Mouse (Mus musculus) kidney, postnatal 4 days (tissue): ENCODE measurements at regions not wholly inside any gene's neighbourhood (a gene's known extent, or its start where the extent isn't known, plus 50 kb on each side); places are given as distances from the start of the nearest gene placed in this dataset.

ENCODE experiments used
- DNase-seq, 2 experiments: peaks; one replicate each; pipeline ENCODE4 v3.0.0; 2021; ENCODE audit warnings: mixed read lengths in 2 of 2

- DNase-seq, result no peak
Measured at GRCm38 (mm10) chr1:169439621-169440020, 91.6 kb downstream of the Nuf2 start.

DNA sequence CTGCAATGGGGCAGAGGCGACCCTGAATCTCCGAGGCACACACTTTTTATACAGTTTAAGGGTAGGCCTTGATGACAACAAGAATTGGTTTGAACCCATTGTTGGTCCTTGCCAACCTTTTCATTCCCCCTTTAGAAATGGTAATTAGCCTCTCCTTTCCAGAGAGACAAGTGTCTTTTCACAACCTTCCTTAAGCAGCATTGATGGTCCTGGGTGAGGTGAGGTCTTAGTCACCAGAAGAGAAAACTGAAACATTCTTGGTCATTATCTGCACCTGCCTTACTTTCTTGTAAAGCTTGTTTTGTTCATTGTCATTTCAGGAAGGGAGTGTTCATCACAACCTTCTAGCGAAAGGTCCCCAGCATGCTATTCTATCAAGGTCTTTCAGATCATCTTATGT is 93.3 kb downstream of the Nuf2 start:
- DNase-seq, result no peak

GRCm38 (mm10) chr1:169422408-169422807 is 108.9 kb downstream of the Nuf2 start:
- no peak for DNase-seq

DNA sequence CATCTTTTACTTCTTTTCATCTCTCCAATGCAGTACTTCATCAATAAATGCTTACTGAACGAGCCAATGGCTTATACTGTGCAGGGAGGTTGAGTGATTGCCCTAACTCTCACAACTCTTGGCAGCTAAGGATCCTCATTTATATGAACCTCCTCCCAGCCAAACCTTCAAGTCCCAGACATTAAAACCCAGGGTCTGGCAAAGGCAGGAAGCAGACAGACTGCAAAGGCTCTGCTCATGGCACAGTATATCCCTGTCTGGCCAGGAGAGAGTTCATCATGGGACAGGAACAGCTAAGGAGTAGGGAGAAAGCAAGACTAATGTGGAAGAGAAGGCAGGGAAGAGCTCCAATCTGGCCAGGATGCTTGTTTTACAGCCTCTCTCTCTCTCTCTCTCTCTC is 109.6 kb downstream of the Nuf2 start:
- DNase-seq, result no peak

DNA sequence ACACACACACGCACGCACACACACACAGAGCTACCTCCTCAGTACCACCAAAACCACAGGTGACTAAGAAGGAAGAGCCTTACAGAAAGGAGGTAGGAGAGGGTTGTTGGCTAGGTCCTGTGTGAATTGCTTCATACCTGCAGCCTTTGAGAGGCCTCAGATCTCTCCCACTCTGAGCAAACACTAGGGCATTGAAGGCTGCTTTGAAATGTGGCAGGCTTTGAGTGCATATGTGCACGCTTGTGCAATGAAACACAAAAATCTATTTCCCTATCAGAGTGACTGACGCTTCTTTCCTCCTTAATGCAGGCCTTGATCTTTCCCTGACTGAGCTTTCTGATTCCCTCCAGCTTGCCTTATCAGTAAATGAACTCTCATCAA is 112.6 kb downstream of the Nuf2 start:
- DNase-seq, result no peak

DNA sequence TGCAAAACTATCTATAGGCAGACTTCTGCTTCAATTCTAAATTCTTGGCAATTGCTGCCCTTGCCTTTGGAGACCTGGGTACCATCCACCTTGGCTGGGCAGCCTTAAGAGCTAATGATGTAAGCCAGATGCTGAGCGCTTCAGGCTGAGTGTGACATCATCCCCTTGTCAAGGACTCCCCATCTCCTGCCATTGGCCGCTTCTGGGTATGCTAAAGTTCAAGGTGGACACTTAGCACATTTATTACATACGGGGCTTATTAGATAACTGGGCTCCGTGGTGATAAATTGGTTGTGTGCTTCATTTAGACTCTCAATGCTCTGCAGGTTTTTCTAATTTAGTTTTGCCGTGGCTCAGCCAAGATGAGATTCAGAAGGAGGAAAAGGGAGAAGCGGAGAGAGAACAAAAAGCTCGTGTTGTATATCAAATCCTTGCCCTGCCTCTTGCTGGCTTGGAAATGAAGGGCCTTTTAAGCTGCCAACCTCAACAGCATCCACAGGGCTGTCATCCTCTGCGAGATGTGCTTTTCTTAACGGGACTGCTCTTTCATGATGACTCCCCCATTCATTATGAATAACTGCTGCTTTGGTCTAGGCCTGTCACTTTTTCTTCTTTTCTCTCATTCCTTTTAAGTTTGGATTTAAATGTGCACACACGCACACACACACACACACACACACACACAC is 113.1 kb downstream of the Nuf2 start:
- no peak for DNase-seq

DNA sequence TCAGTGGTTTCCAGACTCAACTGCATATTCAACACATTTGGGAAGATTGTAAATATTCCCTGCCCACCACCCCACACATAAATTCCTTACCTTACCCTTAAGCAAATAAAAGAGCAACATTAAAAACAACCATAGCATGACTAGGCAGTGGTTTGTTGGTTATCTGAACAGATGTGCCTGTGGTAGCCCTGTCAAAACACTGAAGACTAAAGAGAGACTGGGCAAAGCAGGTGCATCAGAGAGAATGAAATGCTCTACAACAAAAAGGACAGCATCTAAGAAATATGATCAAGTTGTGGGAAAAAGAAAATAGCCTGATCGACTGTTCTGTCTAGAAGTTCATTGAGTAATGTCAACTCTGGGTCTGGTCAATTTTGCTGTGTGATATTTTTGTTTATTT is 114.6 kb downstream of the Nuf2 start:
- no peak for DNase-seq

GRCm38 (mm10) chr1:169408120-169408519 is 123.1 kb downstream of the Nuf2 start:
- DNase-seq, result no peak

GRCm38 (mm10) chr1:169400841-169401240 is 130.4 kb downstream of the Nuf2 start:
- no peak for DNase-seq

DNA sequence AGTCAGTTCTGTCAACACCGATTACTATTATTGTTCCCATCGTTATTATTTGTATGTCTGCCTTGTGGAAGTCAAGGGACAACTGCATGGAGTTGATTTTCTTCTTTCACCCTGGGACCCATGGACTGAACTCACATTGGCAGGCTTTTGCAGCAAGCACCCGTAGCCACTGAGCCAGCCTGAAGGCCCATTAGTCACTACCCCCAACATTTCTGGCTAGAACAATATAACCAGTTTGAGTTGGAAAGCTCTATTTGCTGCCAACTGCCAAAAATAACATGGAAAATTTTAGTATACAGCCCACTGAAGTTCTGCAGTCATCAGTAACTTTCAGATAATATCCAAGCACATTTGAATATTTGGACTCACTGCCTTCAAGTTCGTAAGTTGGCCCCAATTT is 133.9 kb downstream of the Nuf2 start:
- no peak for DNase-seq

GRCm38 (mm10) chr1:169387056-169387455 is 144.2 kb downstream of the Nuf2 start:
- no peak for DNase-seq

DNA sequence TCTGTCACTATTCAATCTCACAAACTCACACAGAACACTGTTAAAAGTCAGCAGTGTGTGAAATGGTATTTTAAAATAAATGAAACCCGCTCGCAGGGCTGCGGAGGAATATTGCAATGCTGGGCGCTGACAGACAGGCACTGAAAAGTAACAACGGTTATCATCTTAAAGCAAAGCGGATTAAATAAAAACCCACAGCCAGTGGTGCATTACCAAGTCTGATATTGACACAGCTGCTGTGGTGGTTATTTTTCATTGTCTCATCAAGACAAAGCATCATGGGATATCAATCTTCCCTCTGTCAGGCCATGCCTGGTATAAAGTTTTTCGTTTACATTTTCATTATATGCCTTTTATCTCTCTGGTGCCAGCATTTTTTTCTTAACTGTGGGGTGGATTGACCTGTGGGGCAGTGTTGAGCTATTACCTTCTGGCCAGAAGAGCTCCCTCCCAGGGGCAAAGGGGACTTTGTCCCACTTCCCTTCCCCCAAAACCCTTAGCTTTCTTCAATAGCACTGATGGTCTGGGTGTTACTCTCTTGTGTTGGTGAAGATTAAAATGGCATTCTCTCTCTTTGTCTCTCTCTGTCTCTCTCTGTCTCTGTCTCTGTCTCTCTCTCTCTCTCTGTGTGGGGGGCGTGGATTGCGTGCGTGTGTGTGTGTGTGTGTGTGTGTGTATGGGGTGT is 145.4 kb downstream of the Nuf2 start:
- DNase-seq, result no peak

- no peak for DNase-seq
Measured at GRCm38 (mm10) chr1:169374686-169375085, 156.6 kb downstream of the Nuf2 start.

DNA sequence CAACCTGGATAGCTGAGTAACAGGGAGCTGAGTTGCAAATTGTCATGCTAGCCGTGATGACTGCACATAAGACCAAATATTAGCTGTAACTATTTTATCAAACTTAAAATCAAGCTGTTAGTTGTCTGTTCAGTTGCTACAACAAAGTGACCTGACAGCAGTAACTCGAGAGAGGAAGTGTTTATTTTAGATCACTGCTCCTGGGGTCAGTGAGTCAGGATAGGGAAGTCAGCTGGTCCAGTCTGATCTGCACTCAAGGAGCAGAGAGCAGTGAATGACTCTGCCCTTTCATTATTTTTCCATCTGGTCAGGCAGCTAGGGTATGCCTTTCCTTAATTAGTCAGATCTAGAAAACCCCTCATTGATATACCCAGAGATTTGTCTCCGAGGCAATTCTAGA is 162.5 kb downstream of the Nuf2 start:
- no peak for DNase-seq

- DNase-seq, result peak; percentile 29 to 42
Measured at GRCm38 (mm10) chr1:169367772-169368501, 163.3 kb downstream of the Nuf2 start.

DNA sequence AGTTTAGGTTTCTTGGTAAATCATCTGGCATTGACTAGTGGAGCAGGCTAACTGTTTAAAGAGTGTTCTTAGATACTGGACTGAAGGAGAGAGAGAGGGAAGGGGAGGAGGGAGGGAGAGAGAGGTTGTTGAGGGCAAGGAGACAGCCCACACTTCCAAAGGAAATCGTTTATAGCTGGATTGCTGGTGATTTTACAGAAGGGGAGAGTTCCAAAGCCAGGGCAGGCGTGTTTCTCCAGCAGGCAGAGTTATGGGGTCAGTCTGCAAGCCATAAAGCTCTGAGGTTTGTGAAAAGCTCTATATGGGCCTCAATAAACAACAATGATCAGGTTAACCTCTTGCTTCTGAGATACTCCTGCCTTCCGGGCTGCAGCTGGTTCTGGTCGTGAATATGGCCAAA is 163.9 kb downstream of the Nuf2 start:
- peak in 1 of 2 experiments; percentile 20 for DNase-seq

GRCm38 (mm10) chr1:169362564-169362963 is 168.7 kb downstream of the Nuf2 start:
- DNase-seq, result no peak

GRCm38 (mm10) chr1:169357652-169358241 is 173.5 kb downstream of the Nuf2 start:
- peak; percentile 44 to 56 for DNase-seq

DNA sequence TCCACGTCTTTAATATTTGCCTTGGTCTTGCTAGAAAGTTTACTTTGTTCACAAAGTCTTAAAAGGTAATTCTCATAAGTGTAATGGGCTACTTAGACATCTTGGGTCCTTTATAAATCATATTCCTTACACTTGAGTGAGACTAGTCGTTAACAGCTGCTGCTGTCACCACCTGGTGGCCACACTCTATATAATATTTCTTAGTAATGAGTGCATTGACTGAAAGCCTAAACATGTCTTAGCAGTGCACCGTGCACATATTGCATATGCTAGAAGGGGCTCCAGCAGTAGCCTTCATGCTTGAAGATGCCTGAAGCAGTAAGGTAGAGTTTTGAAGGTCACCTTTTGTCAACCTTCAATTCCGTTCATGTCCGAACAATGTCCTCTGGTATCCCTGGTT is 177.2 kb downstream of the Nuf2 start:
- DNase-seq, result peak; percentile 41 to 50

- DNase-seq, result peak in 1 of 2 experiments; percentile 28
Measured at GRCm38 (mm10) chr1:169347692-169348091, 183.6 kb downstream of the Nuf2 start.

DNA sequence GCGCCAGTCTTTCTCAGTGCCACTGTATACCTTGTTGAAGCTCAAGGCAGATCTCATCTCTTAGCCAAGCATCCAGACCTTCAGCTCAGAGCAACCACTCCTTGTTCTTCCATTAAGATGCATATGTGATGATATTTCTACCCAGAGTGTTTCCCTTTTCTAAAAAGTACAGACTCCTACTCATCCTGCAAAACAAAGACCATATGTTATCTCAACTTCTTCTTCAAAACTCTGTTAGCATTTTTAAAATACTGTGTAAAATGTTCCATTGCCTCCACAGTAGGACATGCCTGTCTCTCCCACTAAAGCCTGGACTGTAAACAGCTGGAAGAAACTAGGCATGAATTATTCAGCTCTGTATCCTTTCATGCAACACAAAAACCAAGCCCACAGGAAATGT is 184.4 kb downstream of the Nuf2 start:
- DNase-seq, result no peak

- no peak for DNase-seq
Measured at GRCm38 (mm10) chr1:169341131-169341530, 190.1 kb downstream of the Nuf2 start.

DNA sequence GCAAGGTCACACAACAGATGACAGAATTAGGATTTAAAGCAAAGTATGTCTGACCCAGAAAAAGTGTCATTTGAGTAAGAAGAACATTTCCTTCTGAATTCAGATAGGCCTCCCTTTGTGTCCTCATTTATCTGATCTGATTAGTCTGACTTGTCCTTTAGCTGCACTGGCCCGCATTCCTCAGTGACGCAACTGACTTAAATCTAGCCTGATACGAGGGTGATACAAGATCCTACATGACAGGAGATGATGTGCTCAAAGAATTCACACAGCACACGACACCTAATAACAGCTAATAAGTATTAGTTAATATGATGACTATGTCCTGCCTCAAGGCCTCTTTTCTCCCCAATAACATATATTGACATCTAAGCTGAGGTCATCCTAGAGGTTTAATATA is 192.8 kb downstream of the Nuf2 start:
- DNase-seq, result no peak

DNA sequence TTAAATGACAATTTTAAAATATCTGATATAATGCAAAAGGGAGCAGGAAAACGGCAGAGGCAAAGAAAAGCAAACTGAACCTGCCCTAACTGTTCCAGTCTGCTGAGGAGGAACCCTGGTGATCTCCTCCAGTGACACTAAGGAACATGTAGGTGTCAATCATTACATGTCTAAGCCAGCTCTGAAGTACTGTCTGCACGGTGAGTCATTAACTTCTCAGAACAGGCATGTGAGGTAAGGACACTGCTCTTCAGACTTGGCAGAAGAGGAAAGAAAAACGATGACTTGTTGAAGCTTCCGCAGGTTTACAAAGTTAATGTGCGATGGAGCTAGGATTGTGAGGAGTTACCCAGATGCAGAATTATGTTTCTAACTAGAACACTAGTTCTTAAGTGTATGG is 199.1 kb downstream of the Nuf2 start:
- DNase-seq, result no peak
